Mouse (Mus musculus) stomach, embryonic 14.5 days (tissue): ENCODE data around the gene Gm14443. TPM values are rescaled to one million over a fixed set of nuclear protein-coding genes. Genes with fewer than 3 reads are reported as not detected.
"Not testable (repeated sequence)": the region's sequence is repeated elsewhere in the genome, so short reads cannot be mapped to it uniquely, and the experiment has no call there.

Source experiments
- ATAC-seq: fragments of 200-750 bp; cut with Nextera tagmentation; 2 replicates; pipeline ENCODE4 v1.8.0; 2017; ENCODE audit warnings: low read depth, moderate TSS enrichment; ENCODE audit not compliant: insufficient number of reproducible peaks, insufficient read depth, low FRiP score
- H3K27ac ChIP-seq: fragments of 300-500 bp; sonication (generic); 2 replicates; pipeline ENCODE4 v1.5.1; 2014; ENCODE audit warnings: mild to moderate bottlenecking, low read length, moderate library complexity, mixed read lengths
- H3K27me3 ChIP-seq: fragments of 300-500 bp; sonication (generic); 2 replicates; pipeline ENCODE4 v1.6.1; 2014; ENCODE audit warnings: low read length, control low read depth, mixed read lengths; ENCODE audit not compliant: control insufficient read depth, insufficient read depth
- H3K36me3 ChIP-seq: fragments of 300-500 bp; sonication (generic); 2 replicates; pipeline ENCODE4 v1.6.1; 2014; ENCODE audit warnings: mild to moderate bottlenecking, control low read depth, low read length, moderate library complexity, mixed read lengths; ENCODE audit not compliant: control insufficient read depth, insufficient read depth
- H3K4me1 ChIP-seq: fragments of 300-500 bp; sonication (generic); 2 replicates; pipeline ENCODE4 v1.6.1; 2014; ENCODE audit warnings: low read length, control low read depth, mixed read lengths; ENCODE audit not compliant: control insufficient read depth, insufficient read depth
- H3K4me2 ChIP-seq: fragments of 300-500 bp; sonication (generic); replicated peaks from 2 replicates; pipeline ENCODE4 v1.6.1; 2014; ENCODE audit warnings: low read depth, low read length, control low read depth
- H3K4me3 ChIP-seq: fragments of 300-500 bp; sonication (generic); 2 replicates; pipeline ENCODE4 v1.5.1; 2014; ENCODE audit warnings: low read depth, low read length, control low read depth
- H3K9ac ChIP-seq: fragments of 300-500 bp; sonication (generic); replicated peaks from 2 replicates; pipeline ENCODE4 v1.6.1; 2014; ENCODE audit warnings: low read depth, mild to moderate bottlenecking, control low read depth, low read length, moderate library complexity, mixed read lengths
- H3K9me3 ChIP-seq: fragments of 300-500 bp; sonication (generic); 2 replicates; pipeline ENCODE4 v1.6.1; 2016; ENCODE audit warnings: low read depth, low read length, control low read depth; ENCODE audit not compliant: control insufficient read depth
- WGBS: fragments of 180-500 bp; shearing (Covaris S2); extraction: QIAGEN DNeasy Blood & Tissue Kit; methylation state at CpG from one replicate; pipeline ENCODE4 v1.1.7; 2014; 5-methylcytosine and 5-hydroxymethylcytosine counted together
- polyA plus RNA-seq: library from polyadenylated mRNA; unstranded; fragments of >200 nt; fragmentation: Nextera tagmentation; extraction: Ambion mirVana; gene quantifications from 2 replicates; pipeline ENCODE4 v1.2.1, GENCODE M21; 2014

Gm14443 gene
- polyA plus RNA-seq, 1 experiment from 2014 or later, result 2.2 TPM

DNA sequence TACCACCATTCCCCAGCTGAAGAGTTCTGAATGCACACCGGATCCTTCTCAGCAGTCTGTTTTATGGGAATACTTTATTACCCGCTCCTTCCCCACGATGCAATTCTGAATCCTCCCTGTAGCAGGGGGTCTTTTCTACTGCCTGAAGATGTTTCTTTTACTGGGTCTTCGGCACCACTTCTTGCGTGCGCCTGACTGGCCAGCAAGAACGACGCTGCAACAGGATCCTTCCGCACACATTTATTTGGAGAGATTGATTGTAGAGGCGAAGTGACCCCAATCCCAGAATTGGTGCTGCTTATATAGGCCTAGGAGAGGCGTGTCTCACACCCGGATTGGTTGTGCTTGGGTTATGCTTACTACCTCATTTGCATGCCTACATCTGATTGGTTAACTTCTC lies 10.6 kb downstream of the Gm14443 start:
- not testable (repeated sequence) for ATAC-seq, H3K9ac ChIP-seq, H3K4me1 ChIP-seq, H3K27me3 ChIP-seq, H3K9me3 ChIP-seq, H3K36me3 ChIP-seq, H3K4me2 ChIP-seq, H3K4me3 ChIP-seq, H3K27ac ChIP-seq
- WGBS, result 93% methylated on average over 12 of the region's 12 CpGs

GRCm38 (mm10) chr2:175161438-175161837 lies 14.2 kb downstream of the Gm14443 start:
- 87% methylated on average over 4 of the region's 4 CpGs for WGBS
- not testable (repeated sequence) for H3K36me3 ChIP-seq, H3K9me3 ChIP-seq

GRCm38 (mm10) chr2:175158642-175159041 lies 17.0 kb downstream of the Gm14443 start:
- no peaks in the 10 kb centered on the region for H3K9me3 ChIP-seq
- no peak overlapping the region for H3K27ac ChIP-seq
- H3K27me3 ChIP-seq, result no peaks in the 10 kb centered on the region
- H3K9ac ChIP-seq, result no peak overlapping the region
- H3K36me3 ChIP-seq, result no peaks in the 10 kb centered on the region
- H3K4me3 ChIP-seq, result no peak overlapping the region
- H3K4me2 ChIP-seq, result no peak overlapping the region
- 88% methylated on average over 3 of the region's 3 CpGs for WGBS
- ATAC-seq, result no peak
- no peaks in the 10 kb centered on the region for H3K4me1 ChIP-seq

More at GRCm38 (mm10) chr2:175161438-175161837, 14.2 kb downstream of the Gm14443 start:
- not testable (repeated sequence) for ATAC-seq, H3K27ac ChIP-seq, H3K4me3 ChIP-seq, H3K4me1 ChIP-seq, H3K9ac ChIP-seq, H3K4me2 ChIP-seq, H3K27me3 ChIP-seq

- no peaks in the 10 kb centered on the region for H3K9me3 ChIP-seq
- H3K4me1 ChIP-seq, result no peaks in the 10 kb centered on the region
- H3K27ac ChIP-seq, result no peak overlapping the region
- 96% methylated on average over 13 of the region's 13 CpGs for WGBS
- no peak overlapping the region for H3K4me2 ChIP-seq
- no peak overlapping the region for H3K4me3 ChIP-seq
- H3K9ac ChIP-seq, result no peak overlapping the region
- no peaks in the 10 kb centered on the region for H3K27me3 ChIP-seq
- ATAC-seq, result no peak
- H3K36me3 ChIP-seq, result no peaks in the 10 kb centered on the region
These were observed 19.0 kb downstream of the Gm14443 start for GRCm38 (mm10) chr2:175156696-175157095.

- H3K9ac ChIP-seq, H3K4me1 ChIP-seq, H3K27ac ChIP-seq, H3K27me3 ChIP-seq, H3K36me3 ChIP-seq, H3K9me3 ChIP-seq, H3K4me2 ChIP-seq, ATAC-seq: not testable (repeated sequence)
- H3K4me3 ChIP-seq, result peak within 1 kb of the TSS; percentile 32
- WGBS, result 10% methylated on average over 1 of the region's 2 CpGs
These were observed 33.7 kb downstream of the Gm14443 start, which contains the start of gene Gm14399 for GRCm38 (mm10) chr2:175141993-175142295. Gene Gm14399 (minus strand): TSS chr2:175142012.

- ATAC-seq, H3K4me2 ChIP-seq, H3K36me3 ChIP-seq, H3K9ac ChIP-seq, H3K27ac ChIP-seq, H3K9me3 ChIP-seq, H3K27me3 ChIP-seq, H3K4me1 ChIP-seq: not testable (repeated sequence)
- 4% methylated on average over 24 of the region's 25 CpGs for WGBS
- peak overlapping the region; percentile 32 for H3K4me3 ChIP-seq
These were observed 34.3 kb downstream of the Gm14443 start for GRCm38 (mm10) chr2:175141118-175141992.

DNA sequence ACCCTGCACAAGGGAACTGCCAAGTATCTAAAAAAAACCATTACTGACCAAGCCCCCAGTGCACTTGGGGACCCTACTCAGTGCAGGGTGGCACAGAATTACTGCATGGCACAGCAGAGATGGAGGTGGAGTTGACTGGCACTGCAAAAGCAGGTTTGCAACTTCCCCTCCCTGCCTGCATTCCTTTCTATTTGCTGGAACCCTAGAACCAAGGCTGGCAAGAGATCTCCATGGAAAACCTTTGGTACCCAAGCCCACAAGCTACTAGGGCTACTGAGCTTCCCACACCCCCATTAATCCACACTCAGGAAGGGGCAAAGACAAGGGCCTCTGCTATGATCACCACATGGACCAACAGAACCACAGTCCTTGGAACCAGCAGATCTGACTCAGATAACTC lies 35.0 kb downstream of the Gm14443 start:
- H3K9ac ChIP-seq, H3K4me2 ChIP-seq, H3K27ac ChIP-seq, H3K27me3 ChIP-seq, ATAC-seq, H3K4me3 ChIP-seq, H3K36me3 ChIP-seq, H3K4me1 ChIP-seq, H3K9me3 ChIP-seq: not testable (repeated sequence)
